Mouse (Mus musculus) lung, adult 2 months (tissue): ENCODE measurements around the gene Ryk.

Source experiments
- CTCF ChIP-seq: fragments of 200-500 bp; IDR thresholded peaks from 2 replicates; pipeline ENCODE4 v1.5.1; 2011; ENCODE audit warnings: mild to moderate bottlenecking, low read length, control low read depth; ENCODE audit not compliant: insufficient read depth
- POLR2A ChIP-seq: fragments of 200-500 bp; IDR thresholded peaks from 2 replicates; pipeline ENCODE4 v1.6.1; 2011; ENCODE audit warnings: low read depth, mild to moderate bottlenecking, control low read depth, low read length, borderline replicate concordance; ENCODE audit errors: extremely low read depth

DNA sequence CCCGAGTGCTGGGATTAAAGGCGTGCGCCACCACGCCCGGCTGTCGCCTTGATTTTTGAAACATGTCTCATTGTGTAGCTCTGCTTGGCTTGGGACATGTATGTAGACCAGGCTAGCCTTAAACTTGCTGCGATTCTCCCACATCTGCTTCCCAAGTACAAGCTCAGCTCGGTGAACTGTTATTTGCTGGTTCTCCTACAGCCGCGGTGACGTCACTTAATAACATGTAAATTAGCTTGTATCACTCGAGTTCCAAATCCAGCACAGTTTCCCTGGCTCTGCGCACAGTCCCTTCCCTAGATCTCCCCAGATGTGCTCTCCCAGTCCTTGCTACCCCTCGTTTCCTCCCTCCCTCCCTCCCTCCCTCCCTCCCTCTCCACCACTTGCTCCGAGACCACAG, 41.9 kb upstream of the Ryk start:
- TF ChIP-seq POLR2A, result no peak
- no peak for TF ChIP-seq CTCF
